Mouse (Mus musculus) CD4-positive, CD25-positive, alpha-beta regulatory T cell, adult 4 months (primary cell): Measurements from ENCODE around the gene 1110017D15Rik. TPM values are rescaled to one million over a fixed set of nuclear protein-coding genes. Genes with fewer than 3 reads are reported as not detected.

Experiments
- ATAC-seq: one replicate; pipeline ENCODE4 v1.8.0; 2017
- polyA plus RNA-seq, 2 experiments: library from polyadenylated mRNA; unstranded; fragments of 100-300 nt; shearing (Covaris generic); gene quantifications; one replicate each; pipeline ENCODE4 v1.2.1; 2017

1110017D15Rik gene
- not detected for polyA plus RNA-seq

DNA sequence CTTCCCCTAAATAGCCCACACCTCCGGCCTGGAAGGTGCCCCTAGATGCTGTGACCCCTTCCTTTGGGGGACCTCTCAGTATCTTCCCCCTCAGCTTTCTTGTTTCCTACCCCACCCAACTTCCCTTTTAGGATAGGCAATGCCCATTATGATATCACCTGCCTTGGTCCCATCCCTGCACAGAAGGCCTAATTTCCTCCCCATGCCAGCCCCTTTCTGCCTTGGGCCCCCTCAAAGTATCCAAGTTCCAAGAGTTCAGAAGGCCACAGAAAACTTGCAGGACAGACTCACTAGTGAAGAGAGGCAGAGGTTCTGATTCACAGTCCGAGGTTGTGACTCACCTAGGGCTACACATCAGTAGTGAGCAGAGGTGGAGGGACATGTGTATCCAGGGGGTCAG is at the start of gene 1110017D15Rik:
1110017D15Rik (minus strand) TSS at position 101 of the 400 bp plus-strand sequence.
- no peak for ATAC-seq

DNA sequence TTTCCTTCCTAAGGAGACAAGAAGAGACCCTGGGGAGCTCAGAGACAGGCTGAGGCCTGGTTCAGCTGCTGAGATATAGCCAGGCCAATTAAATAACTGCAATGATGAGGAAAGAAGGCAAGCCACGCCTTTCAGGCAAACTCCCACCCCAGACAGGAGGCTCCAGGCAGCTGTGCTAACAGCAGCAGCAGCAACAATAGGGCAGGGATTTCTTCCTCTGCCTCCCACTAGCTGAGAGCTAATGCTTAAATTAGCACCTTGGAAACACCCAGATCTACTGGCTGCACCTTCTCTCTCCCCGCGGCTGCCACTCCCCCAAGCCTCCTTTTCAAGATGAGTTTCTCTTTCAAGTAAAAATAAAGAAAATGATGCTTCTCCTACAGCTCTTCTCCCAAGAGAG is 49.0 kb upstream of the 1110017D15Rik start:
- ATAC-seq = no peak

DNA sequence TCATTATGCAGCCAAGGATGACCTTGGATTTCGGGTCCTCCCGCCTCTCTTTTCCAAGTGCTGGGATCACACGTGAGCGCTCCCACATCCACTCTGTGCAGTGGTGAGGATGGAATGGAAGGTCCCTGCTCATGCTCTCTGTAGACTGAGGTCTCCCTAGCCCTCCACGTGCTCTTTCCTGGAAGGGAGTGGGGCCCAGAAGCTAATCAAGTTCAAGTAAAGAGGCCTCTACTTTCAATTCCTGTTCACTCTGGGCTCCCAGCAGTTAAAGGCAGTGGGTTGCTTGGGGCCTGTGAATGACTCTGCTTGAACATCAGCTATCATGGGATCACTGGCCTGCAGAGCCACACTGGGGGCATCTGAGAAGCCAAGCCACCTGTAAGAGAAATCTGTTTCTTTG is 46.2 kb upstream of the 1110017D15Rik start:
- no peak for ATAC-seq

- no peak for ATAC-seq
These were observed 40.0 kb upstream of the 1110017D15Rik start for GRCm38 (mm10) chr4:41557092-41557491.

- no peak for ATAC-seq
These were observed 39.3 kb upstream of the 1110017D15Rik start for GRCm38 (mm10) chr4:41556311-41556953.

- no peak for ATAC-seq
These were observed 38.0 kb upstream of the 1110017D15Rik start for GRCm38 (mm10) chr4:41554994-41555663.

DNA sequence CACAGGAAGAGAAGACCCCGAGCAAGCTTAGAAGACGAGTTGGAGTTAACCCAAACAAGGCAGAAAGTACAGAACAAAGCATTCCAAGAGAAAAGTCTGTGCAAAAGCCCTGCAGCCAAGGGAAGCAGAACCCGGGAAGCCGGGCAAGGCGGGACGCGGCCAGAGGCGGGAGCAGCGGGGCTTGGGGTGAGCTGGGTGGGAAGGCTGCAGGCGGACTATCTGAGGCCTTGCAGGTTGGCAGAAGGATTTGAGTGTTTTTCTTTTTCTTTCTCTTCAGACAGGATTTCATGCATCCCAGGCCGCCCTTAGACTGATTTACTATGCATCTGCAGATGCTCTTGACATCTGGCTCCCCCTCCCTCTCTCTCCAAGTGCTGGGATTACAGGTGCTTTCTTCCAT is 36.0 kb upstream of the 1110017D15Rik start:
- no peak for ATAC-seq

GRCm38 (mm10) chr4:41552529-41552928 is 35.4 kb upstream of the 1110017D15Rik start:
- peak; percentile 83 for ATAC-seq

DNA sequence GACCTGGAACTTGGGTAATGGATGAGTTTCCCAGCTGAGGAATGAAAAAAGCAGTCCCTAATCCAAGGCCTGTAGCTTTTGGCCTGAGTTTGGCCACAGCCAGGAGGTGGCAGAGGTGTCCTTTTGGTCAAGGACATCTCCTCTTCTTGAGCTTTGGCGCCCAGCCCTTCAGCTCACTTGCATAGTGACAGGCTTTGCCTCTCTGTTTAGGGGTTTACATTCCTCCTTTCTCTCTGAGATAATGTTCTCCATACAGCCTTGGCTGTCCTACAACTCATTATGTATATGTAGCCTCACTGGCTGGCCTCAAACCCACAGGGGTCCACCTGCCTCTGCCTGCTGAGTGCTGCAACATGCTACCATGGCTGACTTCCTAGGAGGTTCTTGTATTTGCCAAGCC is 30.0 kb upstream of the 1110017D15Rik start:
- ATAC-seq = no peak

- ATAC-seq = no peak
These were observed 28.9 kb upstream of the 1110017D15Rik start for GRCm38 (mm10) chr4:41545985-41546384.

- ATAC-seq = no peak
These were observed 25.0 kb upstream of the 1110017D15Rik start for GRCm38 (mm10) chr4:41542136-41542535.

- no peak for ATAC-seq
These were observed 17.7 kb upstream of the 1110017D15Rik start for GRCm38 (mm10) chr4:41534866-41535265.

- no peak for ATAC-seq
These were observed 15.3 kb upstream of the 1110017D15Rik start for GRCm38 (mm10) chr4:41532420-41532819.

GRCm38 (mm10) chr4:41527996-41528395 is 10.9 kb upstream of the 1110017D15Rik start:
- ATAC-seq = no peak

- no peak for ATAC-seq
These were observed 9.9 kb upstream of the 1110017D15Rik start for GRCm38 (mm10) chr4:41527076-41527475.

GRCm38 (mm10) chr4:41526553-41526952 is 9.4 kb upstream of the 1110017D15Rik start:
- ATAC-seq = no peak

DNA sequence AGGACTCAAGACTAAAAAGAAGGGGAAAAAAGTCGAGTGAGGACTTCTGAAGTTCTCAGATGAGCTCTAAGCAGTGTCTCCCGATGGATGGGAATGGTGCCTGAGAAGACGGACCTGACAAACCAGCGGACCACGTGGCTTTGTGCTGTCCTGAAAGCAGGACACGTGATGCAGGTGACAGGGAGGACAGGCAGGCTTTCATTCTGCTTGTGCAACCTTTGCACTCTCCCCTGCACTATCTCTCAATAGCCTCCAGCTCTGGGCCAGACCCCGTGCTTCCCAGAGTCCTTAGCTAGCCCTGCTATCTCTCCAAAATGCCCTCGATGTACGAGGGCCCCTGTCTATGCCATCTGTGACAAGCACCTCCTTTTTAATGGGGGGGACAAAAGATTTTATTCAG is 7.7 kb upstream of the 1110017D15Rik start:
- ATAC-seq = no peak

DNA sequence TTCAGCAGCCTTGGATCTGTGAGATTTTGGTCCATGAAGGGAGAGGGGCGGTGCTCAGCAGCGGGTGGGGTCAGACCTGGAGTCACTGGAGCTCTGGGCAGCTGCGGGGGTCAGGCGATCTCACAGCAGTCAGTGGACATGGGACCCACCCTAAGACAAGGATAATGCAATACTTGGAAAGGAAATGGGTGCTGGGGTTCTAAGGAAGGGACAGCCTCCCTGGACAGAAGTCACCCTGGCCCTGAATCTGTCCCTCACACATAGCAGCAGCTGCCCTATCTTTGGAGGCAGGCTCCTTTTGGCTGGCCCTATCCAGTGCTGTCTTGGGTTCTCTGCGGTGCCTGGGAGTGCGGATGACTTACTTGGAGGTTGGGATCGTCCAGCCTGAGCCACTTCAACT is 6.7 kb upstream of the 1110017D15Rik start:
- no peak for ATAC-seq

DNA sequence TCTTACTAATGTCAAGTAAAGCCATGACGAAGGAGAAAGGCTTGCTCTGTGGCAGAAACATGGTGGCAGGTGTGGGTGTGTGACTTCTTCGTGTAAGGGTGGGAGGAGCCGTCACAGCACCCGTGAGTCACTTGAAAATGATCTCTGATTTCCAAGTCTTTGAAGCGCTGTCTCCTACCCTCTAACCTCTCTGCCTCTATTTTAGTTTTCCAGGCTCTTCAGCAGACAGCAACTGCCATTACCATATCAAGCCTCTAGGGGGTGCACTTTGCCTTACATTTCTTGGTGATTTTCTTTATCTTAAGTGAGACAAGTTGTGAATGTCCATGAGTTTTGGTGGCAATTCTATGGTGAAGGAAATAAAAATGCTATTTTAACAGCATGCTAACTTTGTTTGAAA is 5.7 kb upstream of the 1110017D15Rik start:
- no peak for ATAC-seq

DNA sequence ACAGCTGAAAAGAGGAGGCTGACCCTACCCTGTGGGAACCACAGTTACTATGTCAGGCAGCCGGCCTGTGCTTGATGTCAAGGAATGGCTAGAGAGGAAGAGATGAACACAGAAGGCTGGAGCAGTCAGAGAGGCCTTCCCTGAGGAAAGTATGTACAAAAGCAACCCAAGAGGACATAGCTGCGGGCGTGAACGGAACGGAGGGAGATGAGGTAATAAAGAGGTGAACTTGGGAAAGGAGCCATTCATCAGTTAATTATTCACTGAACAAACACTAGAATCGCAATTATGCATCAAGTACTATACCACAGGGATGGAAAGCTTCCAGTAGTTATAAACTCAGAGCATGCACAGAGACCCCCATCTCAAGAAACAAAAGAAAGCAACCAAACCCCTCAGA is 5.0 kb upstream of the 1110017D15Rik start:
- ATAC-seq = no peak

DNA sequence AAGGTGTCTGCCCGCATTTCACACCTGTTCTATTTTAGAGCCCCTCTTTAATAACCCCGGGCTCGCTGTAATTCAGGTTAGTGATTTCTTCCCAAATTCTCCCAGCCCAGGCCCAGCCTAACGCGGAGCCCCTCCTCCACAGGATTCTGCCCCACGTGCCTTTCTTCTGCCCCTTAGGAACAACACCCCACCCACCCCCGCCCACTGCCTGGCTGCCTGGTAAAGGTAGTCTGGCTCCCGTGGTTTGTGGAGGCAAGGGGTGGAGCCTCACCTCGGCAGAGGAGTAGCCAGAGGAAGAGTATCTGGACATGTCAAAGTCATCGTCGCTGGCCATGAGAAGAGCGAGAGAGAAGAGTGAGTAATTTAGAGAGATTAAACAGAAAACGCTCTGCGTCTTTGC is 3.5 kb upstream of the 1110017D15Rik start:
- ATAC-seq = no peak

DNA sequence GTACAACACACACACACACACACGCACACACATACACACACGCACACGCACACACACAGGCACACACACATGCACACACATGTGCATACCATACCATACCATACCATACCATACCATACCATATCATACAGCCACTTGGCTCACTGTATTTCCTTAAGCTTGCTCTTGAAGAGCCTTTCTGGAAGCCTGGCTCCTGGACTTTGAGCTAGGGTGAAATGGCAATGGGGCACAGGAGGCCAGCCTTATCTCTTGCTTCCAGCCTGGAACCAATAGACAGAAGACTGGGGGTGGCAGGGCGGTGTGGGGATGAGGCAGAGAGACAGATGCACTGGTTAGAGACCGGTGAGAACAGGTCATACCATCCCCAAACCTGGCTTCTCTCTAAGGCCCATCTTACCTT is 2.1 kb upstream of the 1110017D15Rik start:
- no peak for ATAC-seq

DNA sequence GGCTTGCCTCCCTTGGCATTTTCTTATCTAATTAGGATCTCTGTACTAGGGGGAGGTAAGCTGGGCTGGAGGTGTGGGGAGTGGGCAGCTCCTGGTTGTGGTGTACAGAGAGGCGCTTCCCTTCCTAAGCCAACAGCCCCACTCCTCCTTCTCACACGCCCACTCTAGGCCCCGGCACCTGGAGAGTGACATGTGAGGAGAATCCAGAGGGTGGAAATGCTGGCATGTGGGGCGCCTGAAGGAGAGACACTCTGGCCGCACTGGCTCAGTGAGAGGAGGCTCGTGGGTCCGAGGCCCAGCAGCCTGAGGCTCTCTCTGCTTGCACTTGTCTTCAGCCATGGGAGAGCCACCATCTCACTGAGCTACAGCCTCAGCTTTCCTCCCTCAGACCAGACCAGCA is 1.2 kb upstream of the 1110017D15Rik start:
- no peak for ATAC-seq

DNA sequence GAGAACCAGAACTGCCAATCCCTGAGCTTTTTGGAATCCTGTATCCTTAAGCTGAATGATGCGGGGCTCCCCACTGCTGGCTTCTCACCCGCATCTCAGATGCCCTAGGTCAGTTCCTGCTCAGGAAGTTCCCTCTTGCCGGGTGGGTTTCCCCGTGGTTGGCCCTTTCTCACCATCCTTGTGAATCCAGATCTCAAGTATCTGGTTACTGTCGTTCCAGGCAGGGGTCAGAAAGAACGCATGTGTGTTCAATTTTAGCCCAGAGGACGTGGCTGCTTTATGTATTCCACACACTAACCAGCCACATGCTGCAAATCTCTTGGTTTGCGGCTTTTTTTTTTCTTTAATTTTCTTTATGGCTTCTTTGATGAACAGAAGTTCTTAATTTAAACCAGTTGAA is 3.4 kb downstream of the 1110017D15Rik start:
- ATAC-seq = no peak

- no peak for ATAC-seq
These were observed 3.8 kb downstream of the 1110017D15Rik start for GRCm38 (mm10) chr4:41513309-41513708.
